8 mouse cellular contexts compared by ENCODE assay signal in genomic region chr5:139754753-139755152, GRCm38 (mm10). TPM values are rescaled to one million over a fixed set of nuclear protein-coding genes. Genes with fewer than 3 reads are reported as not detected.
A peak's percentile ranks its signal among the peaks of the same experiment; 100 is the strongest.
DNase-seq lines count a peak whose midpoint lies in the region; TF ChIP-seq lines count a peak whose summit lies in the region.

No protein-coding gene starts in this region.

- H3K9ac ChIP-seq in heart, adult 2 months (ENCODE audit: low read depth, low read length) = no peak overlapping the region

- H3K4me1 ChIP-seq in heart, adult 2 months (ENCODE audit: control insufficient read depth, insufficient read depth, low read length) = no peaks in the 10 kb centered on the region

- peak; percentile 33 to 66 for DNase-seq in heart, adult 2 months
- DNase-seq in heart, adult 9 months (ENCODE audit: low spot score in 2 of 2) = no peak
- DNase-seq in urinary bladder, postnatal 25 days (ENCODE audit: low spot score) = peak; percentile 52
- DNase-seq in urinary bladder, postnatal 4 days (ENCODE audit: low spot score in 2 of 2) = no peak
- peak; percentile 75 to 84 for DNase-seq in cerebellum, postnatal 14 days
- peak; percentile 57 for DNase-seq in kidney, postnatal 14 days
- peak; percentile 50 to 58 for DNase-seq in lung, postnatal 4 days
- peak; percentile 40 for DNase-seq in thymus, postnatal 0 days (ENCODE audit: low spot score)

- intact Hi-C loops in heart, adult 2 months (cut with DNase I) = no loop called here

- H3K27me3 ChIP-seq in heart, adult 2 months (ENCODE audit: control insufficient read depth, insufficient read depth, low read length) = no peaks in the 10 kb centered on the region

- no peaks in the 10 kb centered on the region for H3K36me3 ChIP-seq in heart, adult 2 months (ENCODE audit: control insufficient read depth, insufficient read depth, low read length)

- 35% methylated on average over 12 of the region's 12 CpGs for WGBS in heart, adult 2 months

- TF ChIP-seq POLR2A in heart, adult 2 months (IDR thresholded peaks at IDR 0.05; ENCODE audit: insufficient read depth, low read depth, low read length) = no peak

- H3K27ac ChIP-seq in heart, adult 2 months = no peak overlapping the region

- H3K4me3 ChIP-seq in heart, adult 2 months = no peak overlapping the region

- TF ChIP-seq CTCF in heart, adult 2 months (IDR thresholded peaks at IDR 0.05) = peak; percentile 89

- TF ChIP-seq EP300 in heart, adult 2 months (IDR thresholded peaks at IDR 0.05; ENCODE audit: insufficient read depth, low read depth, low read length) = no peak

- no peaks in the 10 kb centered on the region for H3K79me2 ChIP-seq in heart, adult 2 months (replicated peaks; ENCODE audit: control insufficient read depth, insufficient read depth, low read length)

RNA-seq across cellular contexts. Expression of gene Micall2, which starts 18.6 kb away (rescaled TPM):
- 1 to 10 TPM; 1.9 to 2.0 TPM for total RNA-seq in heart, adult 2 months (2021)
- 2.9 and 3.3 TPM in 2 replicates for polyA plus RNA-seq in heart, adult 2 months (2012; rRNA removed)
- polyA plus RNA-seq in thymus, postnatal 0 days (2015; fragmentation: Nextera tagmentation; extraction: Ambion mirVana) = 3.7 and 4.7 TPM in 2 replicates

RNA-seq across cellular contexts. Expression of gene Ints1, which starts 20.7 kb away (rescaled TPM):
- 10 to 100 TPM; 40.2 to 40.9 TPM for total RNA-seq in heart, adult 2 months (2021)
- 35.1 and 40.3 TPM in 2 replicates for polyA plus RNA-seq in heart, adult 2 months (2012; rRNA removed)
- polyA plus RNA-seq in thymus, postnatal 0 days (2015; fragmentation: Nextera tagmentation; extraction: Ambion mirVana) = 26.8 and 28.9 TPM in 2 replicates

RNA-seq across cellular contexts. Expression of gene Mafk, which starts 36.6 kb away (rescaled TPM):
- total RNA-seq in heart, adult 2 months (2021) = 10 to 100 TPM; 33.2 to 34.1 TPM
- 22.8 and 23.6 TPM in 2 replicates for polyA plus RNA-seq in heart, adult 2 months (2012; rRNA removed)
- 39.4 and 40.8 TPM in 2 replicates for polyA plus RNA-seq in thymus, postnatal 0 days (2015; fragmentation: Nextera tagmentation; extraction: Ambion mirVana)

Comparison
In these comparisons a context has a peak if more than half of its experiments do, and no peak if none do; other contexts are left out.
1. DNase-seq: peak in heart, adult 2 months (2 of 2), urinary bladder, postnatal 25 days (single experiment), cerebellum, postnatal 14 days (2 of 2), kidney, postnatal 14 days (single experiment), lung, postnatal 4 days (2 of 2) and thymus, postnatal 0 days (single experiment); none in heart, adult 9 months (0 of 2) and urinary bladder, postnatal 4 days (0 of 2).